Mouse (Mus musculus) cerebellum, adult 2 months (tissue): Measurements from ENCODE around the gene Trub1.

Experiments
- CTCF ChIP-seq: fragments of 200-500 bp; IDR thresholded peaks from 2 replicates; pipeline ENCODE4 v1.5.1; 2011; ENCODE audit warnings: low read depth, mild to moderate bottlenecking, control low read depth, low read length, moderate library complexity, borderline replicate concordance; ENCODE audit not compliant: insufficient read depth
- POLR2A ChIP-seq: fragments of 200-500 bp; IDR thresholded peaks from 2 replicates; pipeline ENCODE4 v1.6.1; 2011; ENCODE audit warnings: low read length, control low read depth, borderline replicate concordance; ENCODE audit not compliant: insufficient read depth

GRCm38 (mm10) chr19:57478056-57478455 lies 25.3 kb downstream of the Trub1 start:
- TF ChIP-seq POLR2A (no peak), CTCF (no peak)
